Mouse (Mus musculus) neural tube, embryonic 11.5 days (tissue): ENCODE measurements around the gene Pmpca. TPM values are rescaled to one million over a fixed set of nuclear protein-coding genes. Genes with fewer than 3 reads are reported as not detected.

ENCODE experiments used
- ATAC-seq: fragments of 200-750 bp; cut with Nextera tagmentation; 2 replicates; pipeline ENCODE4 v1.8.0; 2017; ENCODE audit warnings: moderate number of reproducible peaks, mild to moderate bottlenecking, moderate TSS enrichment, moderate library complexity; ENCODE audit not compliant: insufficient read depth, low FRiP score, low TSS enrichment
- DNase-seq: peaks from one replicate; pipeline ENCODE4 v3.0.0-alpha.2; 2015; ENCODE audit warnings: low spot score
- H3K27ac ChIP-seq: fragments of 300-500 bp; sonication (generic); 2 replicates; pipeline ENCODE4 v1.5.1; 2014; ENCODE audit warnings: low read depth, mild to moderate bottlenecking, low read length
- H3K27me3 ChIP-seq: fragments of 300-500 bp; sonication (generic); 2 replicates; pipeline ENCODE4 v1.6.1; 2014; ENCODE audit warnings: mild to moderate bottlenecking, low read length, mixed read lengths; ENCODE audit not compliant: control insufficient read depth, insufficient read depth
- H3K36me3 ChIP-seq: fragments of 300-500 bp; sonication (generic); 2 replicates; pipeline ENCODE4 v1.6.1; 2014; ENCODE audit warnings: mild to moderate bottlenecking, low read length, moderate library complexity, mixed read lengths; ENCODE audit not compliant: control insufficient read depth, insufficient read depth
- H3K4me1 ChIP-seq: fragments of 300-500 bp; sonication (generic); 2 replicates; pipeline ENCODE4 v1.6.1; 2014; ENCODE audit warnings: low read length, mixed read lengths; ENCODE audit not compliant: control insufficient read depth, insufficient read depth
- H3K4me2 ChIP-seq: fragments of 300-500 bp; sonication (generic); 2 replicates; pipeline ENCODE4 v1.6.1; 2014; ENCODE audit warnings: low read depth, mild to moderate bottlenecking, moderate library complexity
- H3K4me3 ChIP-seq: fragments of 300-500 bp; sonication (generic); 2 replicates; pipeline ENCODE4 v1.5.1; 2014; ENCODE audit warnings: low read depth, low read length
- H3K9ac ChIP-seq: fragments of 300-500 bp; sonication (generic); 2 replicates; pipeline ENCODE4 v1.6.1; 2014; ENCODE audit warnings: mild to moderate bottlenecking, low read length
- H3K9me3 ChIP-seq: fragments of 300-500 bp; sonication (generic); 2 replicates; pipeline ENCODE4 v1.6.1; 2016; ENCODE audit warnings: low read length; ENCODE audit not compliant: control insufficient read depth
- WGBS: fragments of 180-500 bp; shearing (Covaris S2); extraction: QIAGEN DNeasy Blood & Tissue Kit; methylation state at CpG from one replicate; pipeline ENCODE4 v1.1.7; 2014; 5-methylcytosine and 5-hydroxymethylcytosine counted together
- polyA plus RNA-seq: library from polyadenylated mRNA; unstranded; fragments of >200 nt; fragmentation: Nextera tagmentation; extraction: Ambion mirVana; gene quantifications from 2 replicates; pipeline ENCODE4 v1.2.1, GENCODE M21; 2014

Gene Pmpca
- polyA plus RNA-seq, result 113 and 117 TPM in 2 replicates

DNA sequence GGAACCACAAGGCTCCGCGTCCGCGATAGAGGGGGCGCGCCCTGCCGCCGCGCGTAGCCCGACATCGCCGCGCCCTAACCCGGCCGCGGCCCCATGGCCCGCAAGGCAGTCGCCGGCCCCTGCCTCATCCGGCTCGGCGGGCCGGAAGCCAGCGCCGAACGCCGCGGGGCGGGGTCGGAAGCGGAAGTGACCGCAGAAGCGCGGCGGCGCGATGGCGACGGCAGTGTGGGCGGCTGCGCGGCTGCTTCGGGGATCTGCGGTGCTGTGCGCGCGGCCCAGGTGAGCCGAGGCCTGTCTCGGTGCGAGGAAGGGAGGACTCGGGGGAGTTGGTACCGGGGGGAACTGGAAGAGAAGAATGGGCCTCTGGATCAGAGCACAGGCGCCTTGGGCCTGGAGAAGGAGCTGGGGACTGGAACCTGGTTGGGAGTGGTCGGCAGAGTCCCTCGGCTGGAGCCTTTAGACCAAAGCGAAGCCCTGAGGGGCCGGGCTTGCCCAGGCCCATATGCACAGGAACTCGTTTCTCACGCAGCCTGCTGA, at the start of gene Pmpca, which contains the start of gene Entr1:
Pmpca (plus strand) TSS at position 186 of the 537 bp plus-strand sequence.
Entr1 (minus strand) TSS at position 163 of the 537 bp plus-strand sequence.
- DNase-seq, result peak; percentile 92
- Histone ChIP-seq H3K9ac (peak within 1 kb of the TSS; percentile 92), H3K9me3 (no peaks in the 10 kb centered on the region), H3K36me3 (peaks cover 40% of the 10 kb centered on the region), H3K4me1 (peaks cover 10% of the 10 kb centered on the region; the same call in 1 of the 2 replicates), H3K4me3 (peak within 1 kb of the TSS; percentile 93), H3K27me3 (no peaks in the 10 kb centered on the region), H3K4me2 (peak within 1 kb of the TSS; percentile 99), H3K27ac (peak within 1 kb of the TSS; percentile 62)
- WGBS, result under 1% methylated on average over 43 of the region's 60 CpGs
- ATAC-seq, result peak; percentile 90

DNA sequence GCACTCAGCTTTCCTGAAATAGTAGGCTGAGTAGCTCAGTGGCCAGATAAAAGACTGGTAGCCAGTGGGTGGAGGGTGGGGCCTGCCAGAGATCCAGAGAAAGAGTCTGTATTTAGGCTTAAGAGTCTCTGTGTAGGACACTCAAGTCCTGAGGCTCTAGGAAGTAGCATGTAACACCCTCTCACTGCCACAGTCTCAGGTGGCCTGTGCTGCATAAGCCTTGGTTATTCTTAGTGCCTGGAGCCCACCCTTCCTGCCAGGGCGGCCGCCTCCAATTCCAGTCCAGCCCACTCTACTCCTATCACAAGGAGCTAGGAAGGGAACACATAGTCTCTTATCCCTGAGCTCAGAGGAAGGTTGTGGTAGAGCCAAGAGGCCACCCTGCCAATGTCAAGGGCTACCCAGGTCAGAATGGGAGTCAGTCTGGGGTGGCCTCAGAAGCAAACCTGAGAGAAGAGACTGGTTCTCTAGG, 47.6 kb upstream of the Pmpca start:
- H3K27me3 ChIP-seq, result no peaks in the 10 kb centered on the region
- no peaks in the 10 kb centered on the region for H3K4me1 ChIP-seq
- no peak overlapping the region for H3K27ac ChIP-seq
- H3K4me2 ChIP-seq, result no peak overlapping the region
- H3K4me3 ChIP-seq, result no peak overlapping the region
- H3K9ac ChIP-seq, result no peak overlapping the region
- no peak for DNase-seq
- H3K36me3 ChIP-seq, result peaks cover 29% of the 10 kb centered on the region
- ATAC-seq, result no peak
- WGBS, result 100% methylated on average over 2 of the region's 2 CpGs
- no peaks in the 10 kb centered on the region for H3K9me3 ChIP-seq

DNA sequence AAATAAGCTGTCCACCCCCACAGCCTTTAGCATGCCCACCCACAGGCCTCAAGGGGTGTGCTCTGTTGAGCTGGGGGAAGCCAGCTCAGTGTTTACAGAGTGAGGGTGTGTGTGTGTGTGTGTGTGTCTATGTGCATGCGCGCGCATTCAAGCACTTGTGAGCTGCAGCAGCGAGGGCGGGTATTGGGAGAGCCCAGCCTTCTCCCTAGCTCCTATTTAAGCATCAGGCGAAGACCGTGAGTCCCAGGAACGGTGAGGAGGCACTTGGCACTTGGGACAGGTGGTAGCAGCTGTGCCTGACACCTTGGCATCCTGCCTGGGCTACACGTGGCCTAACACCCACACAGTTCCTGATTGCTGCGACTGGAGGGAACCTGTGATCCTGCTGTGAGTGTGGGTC, 47.1 kb upstream of the Pmpca start:
- H3K4me1 ChIP-seq, result no peaks in the 10 kb centered on the region
- no peak overlapping the region for H3K4me2 ChIP-seq
- H3K4me3 ChIP-seq, result no peak overlapping the region
- WGBS, result 90% methylated on average over 10 of the region's 10 CpGs
- no peak overlapping the region for H3K27ac ChIP-seq
- ATAC-seq (no peak), DNase-seq (no peak)
- H3K27me3 ChIP-seq, result no peaks in the 10 kb centered on the region
- H3K36me3 ChIP-seq, result peaks cover 29% of the 10 kb centered on the region
- no peaks in the 10 kb centered on the region for H3K9me3 ChIP-seq
- no peak overlapping the region for H3K9ac ChIP-seq

DNA sequence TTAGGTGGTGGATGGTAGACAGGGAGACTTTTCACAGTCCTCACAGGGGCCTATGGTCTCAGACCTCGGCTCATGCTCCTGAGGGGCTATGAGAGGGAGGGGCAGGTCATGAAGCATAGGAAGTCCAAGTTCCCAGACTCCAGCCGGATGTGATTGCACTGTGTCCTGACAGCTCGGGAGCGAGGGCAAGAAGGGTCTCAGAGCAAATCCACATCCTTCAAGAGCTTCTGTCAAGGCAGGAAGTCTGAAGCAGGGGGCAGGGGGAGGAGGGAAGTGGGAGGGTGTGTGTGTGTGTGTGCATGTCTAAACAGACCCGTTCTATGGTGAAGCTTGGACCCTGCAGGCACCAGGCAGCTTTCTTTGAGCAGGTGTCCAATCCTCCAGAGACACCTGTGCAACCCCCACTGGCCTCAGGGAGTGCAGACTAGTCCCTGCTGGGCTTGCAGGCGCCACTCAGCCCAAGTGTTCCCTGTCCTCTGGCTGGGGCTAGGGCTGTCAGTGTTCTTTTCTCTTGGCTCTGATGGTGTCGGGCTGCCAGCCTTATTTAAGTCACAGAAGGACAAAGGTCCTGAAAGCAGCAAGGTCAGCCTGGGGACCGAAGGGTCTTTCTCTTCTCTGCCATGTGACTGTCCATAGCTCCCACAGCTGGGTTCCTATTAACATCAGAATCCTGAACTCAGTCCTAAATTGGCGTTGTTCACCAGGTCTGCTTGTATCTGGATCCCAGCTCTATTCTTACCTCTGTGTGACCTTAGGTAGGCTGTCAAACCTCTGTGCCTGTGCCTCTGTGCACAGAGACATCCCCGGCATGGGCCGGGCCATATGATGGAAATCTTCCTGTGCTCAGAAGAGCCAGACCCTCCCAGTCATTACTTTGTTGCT, 46.3 kb upstream of the Pmpca start:
- no peak overlapping the region for H3K4me2 ChIP-seq
- ATAC-seq, result no peak
- H3K4me1 ChIP-seq, result no peaks in the 10 kb centered on the region
- no peaks in the 10 kb centered on the region for H3K27me3 ChIP-seq
- no peak overlapping the region for H3K9ac ChIP-seq
- H3K4me3 ChIP-seq, result no peak overlapping the region
- DNase-seq, result no peak
- peaks cover 31% of the 10 kb centered on the region for H3K36me3 ChIP-seq
- H3K27ac ChIP-seq, result no peak overlapping the region
- H3K9me3 ChIP-seq, result no peaks in the 10 kb centered on the region
- 69% methylated on average over 11 of the region's 11 CpGs for WGBS

DNA sequence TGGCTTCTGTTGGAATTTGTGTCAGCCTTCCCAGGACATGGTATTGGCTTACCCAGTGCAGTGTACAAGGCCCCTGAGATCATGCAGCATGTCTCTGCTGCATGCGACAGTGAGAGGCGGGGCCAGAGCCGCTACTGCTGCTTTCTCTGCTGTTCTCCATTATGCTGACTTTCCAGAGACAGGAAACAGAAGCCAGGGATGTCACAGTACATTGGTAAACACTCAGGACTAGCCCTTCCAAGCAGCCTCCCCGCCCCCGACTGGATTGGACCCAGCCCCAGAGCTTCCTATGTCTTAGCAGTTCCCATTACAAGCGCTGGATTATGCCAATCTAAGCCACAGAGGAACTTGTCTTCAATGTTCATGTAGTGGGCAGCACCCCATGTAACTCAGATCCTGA, 40.9 kb upstream of the Pmpca start:
- H3K4me2 ChIP-seq, result no peak overlapping the region
- H3K4me1 ChIP-seq, result peaks cover 10% of the 10 kb centered on the region
- H3K27ac ChIP-seq, result no peak overlapping the region
- no peaks in the 10 kb centered on the region for H3K9me3 ChIP-seq
- peaks cover 13% of the 10 kb centered on the region for H3K36me3 ChIP-seq
- H3K9ac ChIP-seq, result no peak overlapping the region
- no peak for ATAC-seq
- WGBS, result 83% methylated on average over 6 of the region's 6 CpGs
- no peaks in the 10 kb centered on the region for H3K27me3 ChIP-seq
- DNase-seq, result no peak
- H3K4me3 ChIP-seq, result no peak overlapping the region

DNA sequence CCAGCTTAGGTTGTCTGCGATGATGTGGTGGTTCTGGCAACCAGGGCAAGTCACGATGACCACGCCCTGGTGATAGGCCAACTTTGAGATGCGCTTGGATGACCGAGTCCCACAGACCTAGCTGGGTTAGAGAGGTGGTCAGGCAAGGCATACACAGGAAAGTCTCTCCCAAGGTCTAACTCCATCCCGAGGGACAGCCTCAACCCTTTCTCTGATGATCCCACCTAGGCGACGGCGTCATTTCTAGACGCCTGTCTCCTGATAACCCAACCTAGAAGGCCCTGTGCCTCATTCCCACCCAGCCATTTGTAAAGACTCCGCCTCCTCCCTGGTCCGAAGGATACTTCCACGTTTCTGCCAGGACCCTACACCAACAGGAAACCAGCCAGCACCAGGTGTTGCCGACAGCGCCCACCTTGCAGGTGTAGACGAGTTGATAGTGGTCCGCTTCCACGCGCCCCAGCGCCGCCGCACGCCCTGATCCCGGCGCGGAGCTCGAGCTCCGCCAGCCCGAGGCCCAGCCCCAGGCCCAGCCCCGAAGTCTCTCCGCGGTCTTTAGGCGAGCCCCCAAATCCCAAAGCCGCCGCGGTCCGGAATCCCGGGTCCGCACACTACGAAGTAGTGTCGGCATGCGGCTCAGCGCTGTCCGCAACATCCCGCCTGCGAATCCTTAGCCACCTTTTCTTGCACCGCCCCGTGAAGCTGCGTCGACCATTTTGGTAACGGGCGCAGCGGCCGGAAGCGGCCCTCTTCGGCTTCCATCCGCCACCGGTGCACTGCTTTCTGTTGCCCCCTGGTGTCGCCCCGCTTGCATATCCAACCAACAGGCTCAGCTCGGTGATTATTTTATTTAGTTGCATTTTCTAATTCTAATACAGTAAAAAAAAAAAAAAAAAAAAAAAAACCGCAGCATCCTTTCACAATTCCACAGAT, 37.5 kb upstream of the Pmpca start, which contains the start of gene Dnlz:
Dnlz (minus strand) TSS at position 753 of the 933 bp plus-strand sequence.
- peak within 1 kb of the TSS; percentile 63; the same call in 1 of the 2 replicates for H3K27ac ChIP-seq
- peak within 1 kb of the TSS; percentile 99 for H3K4me2 ChIP-seq
- H3K4me3 ChIP-seq, result peak within 1 kb of the TSS; percentile 75
- H3K36me3 ChIP-seq, result peaks cover 5% of the 10 kb centered on the region
- no peaks in the 10 kb centered on the region for H3K27me3 ChIP-seq
- ATAC-seq (peak; percentile 58), DNase-seq (peak; percentile 93)
- peak within 1 kb of the TSS; percentile 95 for H3K9ac ChIP-seq
- H3K9me3 ChIP-seq, result no peaks in the 10 kb centered on the region
- WGBS, result 3% methylated on average over 62 of the region's 62 CpGs
- peaks cover 10% of the 10 kb centered on the region for H3K4me1 ChIP-seq

DNA sequence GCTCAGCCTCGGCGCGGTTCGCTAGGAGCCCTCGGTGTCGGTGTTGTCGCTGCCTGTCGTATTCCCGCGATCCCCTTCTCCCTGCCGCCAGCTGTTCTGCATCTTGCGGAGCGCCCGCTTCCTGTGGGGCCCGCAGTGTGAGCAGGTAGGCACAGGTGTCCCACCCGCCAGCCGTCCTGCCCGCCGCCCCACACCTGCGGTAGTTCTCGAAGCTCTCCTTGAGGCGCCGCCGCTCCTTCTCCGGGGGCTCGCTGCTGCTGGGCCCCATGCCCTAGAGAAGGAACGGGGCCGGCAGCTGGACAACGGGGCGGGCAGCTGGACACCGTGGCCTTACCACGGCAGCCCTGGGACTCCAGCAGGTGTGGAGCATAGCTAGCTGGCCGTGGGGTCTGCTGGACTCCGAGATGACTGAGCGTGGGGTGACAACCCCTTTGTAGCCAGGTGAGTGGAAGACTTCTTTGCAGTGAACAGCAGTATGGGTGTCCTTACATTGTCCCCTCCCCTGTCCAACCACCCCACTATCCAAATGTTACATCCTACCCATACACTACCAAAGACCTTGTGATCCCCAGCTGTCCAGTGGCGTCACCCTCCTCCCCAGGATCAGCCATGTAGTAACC, 36.7 kb upstream of the Pmpca start:
- 3% methylated on average over 36 of the region's 36 CpGs for WGBS
- H3K4me1 ChIP-seq, result peaks cover 10% of the 10 kb centered on the region
- peak overlapping the region; percentile 99 for H3K4me2 ChIP-seq
- H3K36me3 ChIP-seq, result peaks cover 3% of the 10 kb centered on the region
- H3K27ac ChIP-seq, result no peak overlapping the region
- DNase-seq, result no peak
- ATAC-seq, result peak; percentile 26; the same call in 1 of the 2 replicates
- no peaks in the 10 kb centered on the region for H3K27me3 ChIP-seq
- H3K9ac ChIP-seq, result peak overlapping the region; percentile 89
- peak overlapping the region; percentile 75 for H3K4me3 ChIP-seq
- H3K9me3 ChIP-seq, result no peaks in the 10 kb centered on the region
